Mouse (Mus musculus) intestine, embryonic 16.5 days (tissue): Measurements from ENCODE around the gene Srcin1. TPM values are rescaled to one million over a fixed set of nuclear protein-coding genes. Genes with fewer than 3 reads are reported as not detected.

Experiments used
- ATAC-seq: fragments of 200-750 bp; cut with Nextera tagmentation; 2 replicates; pipeline ENCODE4 v1.8.0; 2017; ENCODE audit warnings: moderate TSS enrichment, moderate library complexity
- H3K27ac ChIP-seq: fragments of 300-500 bp; sonication (generic); 2 replicates; pipeline ENCODE4 v1.5.1; 2014; ENCODE audit warnings: mild to moderate bottlenecking, low read length
- H3K27me3 ChIP-seq: fragments of 300-500 bp; sonication (generic); replicated peaks from 2 replicates; pipeline ENCODE4 v1.6.1; 2014; ENCODE audit warnings: low read length, control low read depth, mixed read lengths; ENCODE audit not compliant: control insufficient read depth, insufficient read depth
- H3K36me3 ChIP-seq: fragments of 300-500 bp; sonication (generic); 2 replicates; pipeline ENCODE4 v1.6.1; 2014; ENCODE audit warnings: low read length, control low read depth; ENCODE audit not compliant: control insufficient read depth, insufficient read depth
- H3K4me1 ChIP-seq: fragments of 300-500 bp; sonication (generic); 2 replicates; pipeline ENCODE4 v1.6.1; 2014; ENCODE audit warnings: low read length, control low read depth, mixed read lengths; ENCODE audit not compliant: control insufficient read depth, insufficient read depth
- H3K4me2 ChIP-seq: fragments of 300-500 bp; sonication (generic); 2 replicates; pipeline ENCODE4 v1.6.1; 2014; ENCODE audit warnings: low read depth, low read length, control low read depth
- H3K4me3 ChIP-seq: fragments of 300-500 bp; sonication (generic); 2 replicates; pipeline ENCODE4 v1.5.1; 2014; ENCODE audit warnings: mild to moderate bottlenecking, low read length
- H3K9ac ChIP-seq: fragments of 300-500 bp; sonication (generic); 2 replicates; pipeline ENCODE4 v1.6.1; 2014; ENCODE audit warnings: low read depth, low read length
- H3K9me3 ChIP-seq: fragments of 300-500 bp; sonication (generic); 2 replicates; pipeline ENCODE4 v1.6.1; 2016; ENCODE audit warnings: low read length, control low read depth; ENCODE audit not compliant: control insufficient read depth
- WGBS: fragments of 180-500 bp; shearing (Covaris S2); extraction: QIAGEN DNeasy Blood & Tissue Kit; methylation state at CpG from one replicate; pipeline ENCODE4 v1.1.7; 2014; 5-methylcytosine and 5-hydroxymethylcytosine counted together
- polyA plus RNA-seq: library from polyadenylated mRNA; unstranded; fragments of >200 nt; fragmentation: Nextera tagmentation; extraction: Ambion mirVana; gene quantifications from 2 replicates; pipeline ENCODE4 v1.2.1, GENCODE M21; 2015

The Srcin1 gene
- polyA plus RNA-seq, result 0.10 and 0.12 TPM in 2 replicates

- H3K9me3 ChIP-seq, result no peaks in the 10 kb centered on the region
- WGBS, result 25% methylated on average over 9 of the region's 9 CpGs
- peak within 1 kb of the TSS; percentile 99 for H3K4me2 ChIP-seq
- no peaks in the 10 kb centered on the region for H3K36me3 ChIP-seq
- H3K27me3 ChIP-seq, result peaks cover 44% of the 10 kb centered on the region
- H3K4me3 ChIP-seq, result peak within 1 kb of the TSS; percentile 65
- peaks cover 28% of the 10 kb centered on the region for H3K4me1 ChIP-seq
- 0 out of 2 replicates have a peak, but pooled peaks have one; percentile 37 for ATAC-seq
- H3K9ac ChIP-seq, result peak within 1 kb of the TSS; percentile 67
- no peak within 1 kb of the TSS for H3K27ac ChIP-seq
Observed at GRCm38 (mm10) chr11:97576136-97576906, at the start of gene Srcin1. Srcin1 (minus strand) TSS chr11:97576186.

GRCm38 (mm10) chr11:97625551-97625950 is 49.6 kb upstream of the Srcin1 start:
- no peak for ATAC-seq
- H3K27me3 ChIP-seq, result peaks cover 60% of the 10 kb centered on the region
- H3K9ac ChIP-seq, result no peak overlapping the region
- H3K4me2 ChIP-seq, result no peak overlapping the region
- H3K4me3 ChIP-seq, result no peak overlapping the region
- 81% methylated on average over 5 of the region's 5 CpGs for WGBS
- peaks cover 22% of the 10 kb centered on the region for H3K4me1 ChIP-seq
- no peaks in the 10 kb centered on the region for H3K9me3 ChIP-seq
- H3K36me3 ChIP-seq, result no peaks in the 10 kb centered on the region
- no peak overlapping the region for H3K27ac ChIP-seq

- Histone ChIP-seq H3K27ac (no peak overlapping the region), H3K36me3 (no peaks in the 10 kb centered on the region), H3K9ac (no peak overlapping the region), H3K4me3 (no peak overlapping the region), H3K4me2 (no peak overlapping the region), H3K9me3 (no peaks in the 10 kb centered on the region), H3K4me1 (peaks cover 9% of the 10 kb centered on the region), H3K27me3 (peaks cover 47% of the 10 kb centered on the region)
- ATAC-seq, result no peak
- WGBS, result 56% methylated on average over 9 of the region's 9 CpGs
Observed at GRCm38 (mm10) chr11:97623166-97623565, 47.2 kb upstream of the Srcin1 start.

- 1% methylated on average over 6 of the region's 6 CpGs for whole genome bisulfite sequencing
- Histone ChIP-seq H3K27ac (no peak overlapping the region), H3K36me3 (no peaks in the 10 kb centered on the region), H3K27me3 (peaks cover 40% of the 10 kb centered on the region), H3K4me3 (no peak overlapping the region), H3K9ac (no peak overlapping the region), H3K4me2 (no peak overlapping the region), H3K9me3 (no peaks in the 10 kb centered on the region), H3K4me1 (peaks cover 4% of the 10 kb centered on the region; the same call in 1 of the 2 replicates)
- no peak for ATAC-seq
Observed at GRCm38 (mm10) chr11:97622440-97622839, 46.5 kb upstream of the Srcin1 start.

- Histone ChIP-seq H3K4me2 (no peak overlapping the region), H3K9ac (no peak overlapping the region), H3K4me3 (no peak overlapping the region), H3K27ac (no peak overlapping the region), H3K27me3 (peaks cover 11% of the 10 kb centered on the region), H3K9me3 (no peaks in the 10 kb centered on the region), H3K4me1 (no peaks in the 10 kb centered on the region), H3K36me3 (no peaks in the 10 kb centered on the region)
- 55% methylated on average over 5 of the region's 5 CpGs for WGBS
- no peak; the same call in 1 of the 2 replicates for ATAC-seq
Observed at GRCm38 (mm10) chr11:97619391-97619795, 43.4 kb upstream of the Srcin1 start.

- ATAC-seq, result peak; percentile 44; the same call in 1 of the 2 replicates
- 36% methylated on average over 11 of the region's 11 CpGs for WGBS
- H3K36me3 ChIP-seq, result no peaks in the 10 kb centered on the region
- no peaks in the 10 kb centered on the region for H3K4me1 ChIP-seq
- no peak overlapping the region for H3K4me2 ChIP-seq
- no peak overlapping the region for H3K27ac ChIP-seq
- H3K4me3 ChIP-seq, result no peak overlapping the region
- H3K9me3 ChIP-seq, result no peaks in the 10 kb centered on the region
- peaks cover 3% of the 10 kb centered on the region; the same call in 1 of the 2 replicates for H3K27me3 ChIP-seq
- H3K9ac ChIP-seq, result no peak overlapping the region
Observed at GRCm38 (mm10) chr11:97618368-97618767, 42.4 kb upstream of the Srcin1 start.

GRCm38 (mm10) chr11:97615276-97615675 is 39.3 kb upstream of the Srcin1 start:
- Histone ChIP-seq H3K27me3 (no peaks in the 10 kb centered on the region), H3K36me3 (no peaks in the 10 kb centered on the region), H3K9me3 (no peaks in the 10 kb centered on the region), H3K4me2 (no peak overlapping the region), H3K27ac (no peak overlapping the region), H3K4me3 (no peak overlapping the region), H3K4me1 (no peaks in the 10 kb centered on the region), H3K9ac (no peak overlapping the region)
- WGBS, result 77% methylated on average over 4 of the region's 4 CpGs
- no peak for ATAC-seq

- Histone ChIP-seq H3K4me1 (no peaks in the 10 kb centered on the region), H3K27ac (no peak overlapping the region), H3K4me3 (no peak overlapping the region), H3K9me3 (no peaks in the 10 kb centered on the region), H3K36me3 (no peaks in the 10 kb centered on the region), H3K27me3 (no peaks in the 10 kb centered on the region), H3K9ac (no peak overlapping the region), H3K4me2 (no peak overlapping the region)
- WGBS, result 53% methylated on average over 8 of the region's 8 CpGs
- no peak for ATAC-seq
Observed at GRCm38 (mm10) chr11:97611076-97611475, 35.1 kb upstream of the Srcin1 start.

- H3K9me3 ChIP-seq, result no peaks in the 10 kb centered on the region
- H3K27me3 ChIP-seq, result no peaks in the 10 kb centered on the region
- H3K4me3 ChIP-seq, result no peak overlapping the region
- no peak overlapping the region for H3K27ac ChIP-seq
- no peak for ATAC-seq
- H3K36me3 ChIP-seq, result no peaks in the 10 kb centered on the region
- 80% methylated on average over 13 of the region's 13 CpGs for WGBS
- no peak overlapping the region for H3K9ac ChIP-seq
- no peak overlapping the region for H3K4me2 ChIP-seq
- H3K4me1 ChIP-seq, result no peaks in the 10 kb centered on the region
Observed at GRCm38 (mm10) chr11:97609743-97610142, 33.8 kb upstream of the Srcin1 start.
